Mouse (Mus musculus) olfactory bulb, adult 2 months (tissue): ENCODE measurements around the gene Gm3435.
"Not testable (repeated sequence)": the region's sequence is repeated elsewhere in the genome, so short reads cannot be mapped to it uniquely, and the experiment has no call there.

Experiments used
- CTCF ChIP-seq: fragments of 200-500 bp; IDR thresholded peaks from 2 replicates; pipeline ENCODE4 v1.5.1; 2012; ENCODE audit warnings: low read depth, mild to moderate bottlenecking, low read length, moderate library complexity; ENCODE audit not compliant: insufficient read depth
- POLR2A ChIP-seq: fragments of 200-500 bp; IDR thresholded peaks from 2 replicates; pipeline ENCODE4 v1.6.1; 2012; ENCODE audit warnings: mild to moderate bottlenecking, low read depth, low read length, moderate library complexity; ENCODE audit not compliant: insufficient read depth

GRCm38 (mm10) chr17:14993139-14993832, 16.7 kb upstream of the Gm3435 start:
- TF ChIP-seq POLR2A, CTCF: not testable (repeated sequence)
